Mouse (Mus musculus) CD4-positive naive resting alpha-beta T cell, adult 76 days (primary cell): ENCODE results near the gene Cartpt. TPM values are rescaled to one million over a fixed set of nuclear protein-coding genes. Genes with fewer than 3 reads are reported as not detected.

ENCODE experiments used
- total RNA-seq: library from RNA; stranded (reverse); gene quantifications from one replicate; pipeline ENCODE4 v1.2.4, GENCODE M21; 2023

Cartpt gene
- total RNA-seq, result not detected

GRCm38 (mm10) chr13:99900965-99901364 is at the start of gene Cartpt:
Cartpt (minus strand) TSS chr13:99901091.

Other genes starting within 250 kb of the Cartpt start
- gene Mccc2, start 114.5 kb upstream of the Cartpt start, total RNA-seq, result 15.5 TPM
- 73.7 TPM for gene Bdp1, start 203.0 kb upstream of the Cartpt start, total RNA-seq
- 1.1 TPM for gene Serf1, start 206.9 kb upstream of the Cartpt start, total RNA-seq
- gene Smn1, start 223.8 kb upstream of the Cartpt start, total RNA-seq, result 89.4 TPM